Mouse (Mus musculus): ENCODE data around the gene Nqo2.

- TF ChIP-seq POLR2A (IDR thresholded peaks at IDR 0.05; ENCODE audit: borderline replicate concordance, low read depth, low read length): no peak
- TF ChIP-seq CTCF (IDR thresholded peaks at IDR 0.05; ENCODE audit: low read depth, low read length): peak; percentile 59; the same call in 1 of the 2 replicates
Measured at GRCm38 (mm10) chr13:33942212-33942779, 22.2 kb upstream of the Nqo2 start.
